Mouse (Mus musculus): ENCODE measurements around the gene Evi5. TPM values are rescaled to one million over a fixed set of nuclear protein-coding genes. Genes with fewer than 3 reads are reported as not detected.
A peak's percentile ranks its signal among the peaks of the same experiment; 100 is the strongest.

Gene Evi5
- polyA plus RNA-seq, 1 experiment from 2014 or later, result 57.4 TPM

GRCm38 (mm10) chr5:107867970-107868904 lies 6.7 kb downstream of the Evi5 start:
- Histone ChIP-seq H3K9me3 (no peaks in the 10 kb centered on the region), H3K4me1 (peaks cover 4% of the 10 kb centered on the region), H3K9ac (peak overlapping the region; percentile 85), H3K4me3 (replicated peaks) (peak overlapping the region; percentile 89), H3K27ac (peak overlapping the region; percentile 95), H3K4me2 (peak overlapping the region; percentile 71), H3K27me3 (no peaks in the 10 kb centered on the region), H3K36me3 (replicated peaks) (no peaks in the 10 kb centered on the region)
- ATAC-seq (ENCODE audit: low FRiP score), result peak; percentile 75
- under 1% methylated on average over 72 of the region's 82 CpGs for WGBS

GRCm38 (mm10) chr5:107866127-107867126 lies 8.5 kb downstream of the Evi5 start:
- peaks cover 4% of the 10 kb centered on the region for H3K4me1 ChIP-seq
- no peak overlapping the region for H3K4me3 ChIP-seq (replicated peaks)
- H3K36me3 ChIP-seq (replicated peaks), result no peaks in the 10 kb centered on the region
- no peak overlapping the region for H3K4me2 ChIP-seq
- WGBS, result 78% methylated on average over 2 of the region's 2 CpGs
- ATAC-seq (ENCODE audit: low FRiP score), result no peak
- no peaks in the 10 kb centered on the region for H3K27me3 ChIP-seq
- H3K9me3 ChIP-seq, result no peaks in the 10 kb centered on the region
- H3K27ac ChIP-seq, result no peak overlapping the region
- no peak overlapping the region for H3K9ac ChIP-seq

- Histone ChIP-seq H3K4me3 (replicated peaks) (no peak overlapping the region), H3K4me2 (no peak overlapping the region), H3K9ac (no peak overlapping the region), H3K27ac (no peak overlapping the region), H3K9me3 (no peaks in the 10 kb centered on the region), H3K4me1 (peaks cover 4% of the 10 kb centered on the region), H3K36me3 (replicated peaks) (no peaks in the 10 kb centered on the region), H3K27me3 (no peaks in the 10 kb centered on the region)
- ATAC-seq (ENCODE audit: low FRiP score), result no peak
- 86% methylated on average over 3 of the region's 3 CpGs for WGBS
Observed at GRCm38 (mm10) chr5:107863971-107864370, 10.9 kb downstream of the Evi5 start.

- 49% methylated on average over 2 of the region's 2 CpGs for WGBS
- Histone ChIP-seq H3K9ac (no peak overlapping the region), H3K4me2 (no peak overlapping the region), H3K9me3 (no peaks in the 10 kb centered on the region), H3K4me1 (peaks cover 6% of the 10 kb centered on the region), H3K27ac (no peak overlapping the region), H3K36me3 (replicated peaks) (no peaks in the 10 kb centered on the region), H3K4me3 (replicated peaks) (no peak overlapping the region), H3K27me3 (no peaks in the 10 kb centered on the region)
- no peak for ATAC-seq (ENCODE audit: low FRiP score)
Observed at GRCm38 (mm10) chr5:107858963-107859362, 15.9 kb downstream of the Evi5 start.

GRCm38 (mm10) chr5:107855546-107855945 lies 19.4 kb downstream of the Evi5 start:
- whole genome bisulfite sequencing, result 94% methylated on average over 2 of the region's 2 CpGs
- Histone ChIP-seq H3K4me3 (replicated peaks) (no peak overlapping the region), H3K27ac (no peak overlapping the region), H3K9ac (no peak overlapping the region), H3K27me3 (no peaks in the 10 kb centered on the region), H3K4me1 (peaks cover 10% of the 10 kb centered on the region), H3K9me3 (no peaks in the 10 kb centered on the region), H3K36me3 (replicated peaks) (no peaks in the 10 kb centered on the region), H3K4me2 (no peak overlapping the region)
- no peak for ATAC-seq (ENCODE audit: low FRiP score)

GRCm38 (mm10) chr5:107854556-107854955 lies 20.4 kb downstream of the Evi5 start:
- no peaks in the 10 kb centered on the region for H3K27me3 ChIP-seq
- H3K9me3 ChIP-seq, result no peaks in the 10 kb centered on the region; the same call in 1 of the 2 replicates
- WGBS, result 74% methylated on average over 3 of the region's 3 CpGs
- no peak overlapping the region for H3K4me2 ChIP-seq
- no peaks in the 10 kb centered on the region for H3K36me3 ChIP-seq (replicated peaks)
- no peak overlapping the region for H3K27ac ChIP-seq
- H3K9ac ChIP-seq, result no peak overlapping the region
- H3K4me1 ChIP-seq, result peaks cover 10% of the 10 kb centered on the region
- ATAC-seq (ENCODE audit: low FRiP score), result no peak
- H3K4me3 ChIP-seq (replicated peaks), result no peak overlapping the region

GRCm38 (mm10) chr5:107853807-107854206 lies 21.1 kb downstream of the Evi5 start:
- no peak overlapping the region for H3K9ac ChIP-seq
- no peaks in the 10 kb centered on the region for H3K36me3 ChIP-seq (replicated peaks)
- no peaks in the 10 kb centered on the region for H3K27me3 ChIP-seq
- WGBS, result 21% methylated on average over 6 of the region's 6 CpGs
- no peak overlapping the region for H3K4me2 ChIP-seq
- H3K4me3 ChIP-seq (replicated peaks), result no peak overlapping the region
- no peak for ATAC-seq (ENCODE audit: low FRiP score)
- no peaks in the 10 kb centered on the region; the same call in 1 of the 2 replicates for H3K9me3 ChIP-seq
- peaks cover 12% of the 10 kb centered on the region for H3K4me1 ChIP-seq
- no peak overlapping the region for H3K27ac ChIP-seq

- peaks cover 7% of the 10 kb centered on the region for H3K4me1 ChIP-seq
- 85% methylated on average over 4 of the region's 4 CpGs for WGBS
Observed at GRCm38 (mm10) chr5:107848964-107849363, 25.9 kb downstream of the Evi5 start.

GRCm38 (mm10) chr5:107847817-107848216 lies 27.1 kb downstream of the Evi5 start:
- 94% methylated on average over 2 of the region's 2 CpGs for WGBS
- no peak for ATAC-seq (ENCODE audit: low FRiP score)

More at GRCm38 (mm10) chr5:107848964-107849363, 25.9 kb downstream of the Evi5 start:
- Histone ChIP-seq H3K4me3 (replicated peaks) (no peak overlapping the region), H3K27me3 (no peaks in the 10 kb centered on the region), H3K27ac (no peak overlapping the region), H3K36me3 (replicated peaks) (no peaks in the 10 kb centered on the region), H3K9me3 (no peaks in the 10 kb centered on the region; the same call in 1 of the 2 replicates), H3K9ac (no peak overlapping the region), H3K4me2 (no peak overlapping the region)
- no peak for ATAC-seq (ENCODE audit: low FRiP score)

GRCm38 (mm10) chr5:107847349-107847748 lies 27.6 kb downstream of the Evi5 start:
- Histone ChIP-seq H3K9ac (no peak overlapping the region), H3K4me3 (replicated peaks) (no peak overlapping the region), H3K4me2 (no peak overlapping the region), H3K27me3 (no peaks in the 10 kb centered on the region), H3K9me3 (no peaks in the 10 kb centered on the region; the same call in 1 of the 2 replicates), H3K4me1 (peaks cover 3% of the 10 kb centered on the region; the same call in 1 of the 2 replicates), H3K36me3 (replicated peaks) (no peaks in the 10 kb centered on the region), H3K27ac (no peak overlapping the region)
- no peak for ATAC-seq (ENCODE audit: low FRiP score)
- 81% methylated on average over 5 of the region's 5 CpGs for WGBS

More at GRCm38 (mm10) chr5:107847817-107848216, 27.1 kb downstream of the Evi5 start:
- Histone ChIP-seq H3K4me1 (peaks cover 3% of the 10 kb centered on the region; the same call in 1 of the 2 replicates), H3K9ac (no peak overlapping the region), H3K4me3 (replicated peaks) (no peak overlapping the region), H3K9me3 (no peaks in the 10 kb centered on the region; the same call in 1 of the 2 replicates), H3K36me3 (replicated peaks) (no peaks in the 10 kb centered on the region), H3K27me3 (no peaks in the 10 kb centered on the region), H3K27ac (no peak overlapping the region), H3K4me2 (no peak overlapping the region)

GRCm38 (mm10) chr5:107840549-107841238 lies 34.2 kb downstream of the Evi5 start:
- no peak overlapping the region for H3K9ac ChIP-seq
- 93% methylated on average over 5 of the region's 5 CpGs for WGBS

More at GRCm38 (mm10) chr5:107840549-107841238, 34.2 kb downstream of the Evi5 start:
- Histone ChIP-seq H3K36me3 (replicated peaks) (peaks cover 4% of the 10 kb centered on the region; the same call in 1 of the 2 replicates), H3K27me3 (no peaks in the 10 kb centered on the region), H3K4me3 (replicated peaks) (no peak overlapping the region), H3K4me2 (no peak overlapping the region), H3K4me1 (no peaks in the 10 kb centered on the region), H3K27ac (no peak overlapping the region), H3K9me3 (no peaks in the 10 kb centered on the region)
- ATAC-seq (ENCODE audit: low FRiP score), result no peak
